Mouse (Mus musculus) brown adipose tissue, adult 24 weeks (tissue): ENCODE measurements at regions not wholly inside any gene's neighbourhood (a gene's known extent, or its start where the extent isn't known, plus 50 kb on each side); places are given as distances from the start of the nearest gene placed in this dataset.

Experiments used
- H3K27ac ChIP-seq: fragments of 200-500 bp; replicated peaks from 2 replicates; pipeline ENCODE4 v1.5.1; 2012; ENCODE audit warnings: low read depth, mild to moderate bottlenecking, low read length
- H3K4me1 ChIP-seq: fragments of 200-500 bp; 2 replicates; pipeline ENCODE4 v1.6.1; 2012; ENCODE audit warnings: low read length, mixed read lengths; ENCODE audit not compliant: control insufficient read depth, insufficient read depth, insufficient read length
- H3K4me3 ChIP-seq: fragments of 200-500 bp; 2 replicates; pipeline ENCODE4 v1.5.1; 2012; ENCODE audit warnings: low read depth, mild to moderate bottlenecking, low read length, moderate library complexity; ENCODE audit not compliant: insufficient read depth

- Histone ChIP-seq H3K27ac (no peak overlapping the region), H3K4me3 (no peak overlapping the region), H3K4me1 (no peaks in the 10 kb centered on the region)
These were observed 54.8 kb upstream of the Scel start for GRCm38 (mm10) chr14:103458340-103458739.

GRCm38 (mm10) chr14:103456106-103456505, 57.0 kb upstream of the Scel start:
- Histone ChIP-seq H3K4me1 (no peaks in the 10 kb centered on the region), H3K27ac (no peak overlapping the region), H3K4me3 (no peak overlapping the region)

- H3K27ac ChIP-seq: peak overlapping the region; percentile 51
- peaks cover 7% of the 10 kb centered on the region; the same call in 1 of the 2 replicates for H3K4me1 ChIP-seq
- H3K4me3 ChIP-seq: no peak overlapping the region
These were observed 62.4 kb upstream of the Scel start for GRCm38 (mm10) chr14:103450756-103451155.

- H3K4me3 ChIP-seq: no peak overlapping the region
- no peak overlapping the region for H3K27ac ChIP-seq
- peaks cover 7% of the 10 kb centered on the region; the same call in 1 of the 2 replicates for H3K4me1 ChIP-seq
These were observed 63.7 kb upstream of the Scel start for GRCm38 (mm10) chr14:103449447-103449846.

- Histone ChIP-seq H3K27ac (no peak overlapping the region), H3K4me3 (no peak overlapping the region)
These were observed 64.1 kb upstream of the Scel start for GRCm38 (mm10) chr14:103449033-103449432.

GRCm38 (mm10) chr14:103446671-103447070, 66.5 kb upstream of the Scel start:
- no peak overlapping the region for H3K4me3 ChIP-seq
- H3K4me1 ChIP-seq: peaks cover 7% of the 10 kb centered on the region; the same call in 1 of the 2 replicates

More at GRCm38 (mm10) chr14:103449033-103449432, 64.1 kb upstream of the Scel start:
- peaks cover 7% of the 10 kb centered on the region; the same call in 1 of the 2 replicates for H3K4me1 ChIP-seq

GRCm38 (mm10) chr14:103441454-103442065, 71.6 kb upstream of the Scel start:
- Histone ChIP-seq H3K4me1 (no peaks in the 10 kb centered on the region), H3K27ac (no peak overlapping the region), H3K4me3 (no peak overlapping the region)

More at GRCm38 (mm10) chr14:103446671-103447070, 66.5 kb upstream of the Scel start:
- H3K27ac ChIP-seq: no peak overlapping the region

- no peak overlapping the region for H3K27ac ChIP-seq
- H3K4me1 ChIP-seq: no peaks in the 10 kb centered on the region
- H3K4me3 ChIP-seq: no peak overlapping the region
These were observed 72.9 kb upstream of the Scel start for GRCm38 (mm10) chr14:103440243-103440642.

GRCm38 (mm10) chr14:103434218-103434617, 78.9 kb upstream of the Scel start:
- H3K27ac ChIP-seq: no peak overlapping the region
- H3K4me1 ChIP-seq: 0 out of 2 replicates have a peak, but pooled peaks cover 3% of the 10 kb centered on the region
- H3K4me3 ChIP-seq: no peak overlapping the region

- H3K4me3 ChIP-seq: no peak overlapping the region
- no peak overlapping the region for H3K27ac ChIP-seq
- H3K4me1 ChIP-seq: 0 out of 2 replicates have a peak, but pooled peaks cover 3% of the 10 kb centered on the region
These were observed 80.0 kb upstream of the Scel start for GRCm38 (mm10) chr14:103433106-103433505.

GRCm38 (mm10) chr14:103427873-103428272, 81.3 kb upstream of the Mycbp2 start:
- H3K4me1 ChIP-seq: no peaks in the 10 kb centered on the region
- no peak overlapping the region for H3K4me3 ChIP-seq
- no peak overlapping the region for H3K27ac ChIP-seq

- H3K27ac ChIP-seq: peak overlapping the region; percentile 52
- H3K4me3 ChIP-seq: peak overlapping the region; percentile 32
These were observed 74.8 kb upstream of the Mycbp2 start for GRCm38 (mm10) chr14:103421305-103421822.

GRCm38 (mm10) chr14:103417110-103418061, 70.8 kb upstream of the Mycbp2 start:
- Histone ChIP-seq H3K27ac (no peak overlapping the region), H3K4me3 (no peak overlapping the region), H3K4me1 (no peaks in the 10 kb centered on the region; the same call in 1 of the 2 replicates)

More at GRCm38 (mm10) chr14:103421305-103421822, 74.8 kb upstream of the Mycbp2 start:
- H3K4me1 ChIP-seq: no peaks in the 10 kb centered on the region; the same call in 1 of the 2 replicates

GRCm38 (mm10) chr14:103404611-103405010, 58.0 kb upstream of the Mycbp2 start:
- Histone ChIP-seq H3K27ac (no peak overlapping the region), H3K4me1 (no peaks in the 10 kb centered on the region), H3K4me3 (no peak overlapping the region)

- Histone ChIP-seq H3K4me1 (no peaks in the 10 kb centered on the region), H3K27ac (no peak overlapping the region), H3K4me3 (no peak overlapping the region)
These were observed 56.4 kb upstream of the Mycbp2 start for GRCm38 (mm10) chr14:103403054-103403453.
